Mouse (Mus musculus) large intestine, adult 2 months (tissue): Measurements from ENCODE around the gene Zan. TPM values are rescaled to one million over a fixed set of nuclear protein-coding genes. Genes with fewer than 3 reads are reported as not detected.

Experiments used
- DNase-seq: peaks from one replicate; pipeline ENCODE4 v3.0.0-alpha.2; 2012; ENCODE audit warnings: low read depth, low spot score
- WGBS: fragments of 180-500 bp; shearing (Covaris S2); methylation state at CpG from one replicate; pipeline ENCODE4 v1.1.7; 2018; 5-methylcytosine and 5-hydroxymethylcytosine counted together
- polyA plus RNA-seq: library from polyadenylated mRNA; depleted of rRNA; stranded (reverse); fragments of >200 nt; gene quantifications from 2 replicates; pipeline ENCODE4 v1.2.3, GENCODE M21; 2012

The Zan gene
- polyA plus RNA-seq, 1 experiment: 1.4 TPM

DNA sequence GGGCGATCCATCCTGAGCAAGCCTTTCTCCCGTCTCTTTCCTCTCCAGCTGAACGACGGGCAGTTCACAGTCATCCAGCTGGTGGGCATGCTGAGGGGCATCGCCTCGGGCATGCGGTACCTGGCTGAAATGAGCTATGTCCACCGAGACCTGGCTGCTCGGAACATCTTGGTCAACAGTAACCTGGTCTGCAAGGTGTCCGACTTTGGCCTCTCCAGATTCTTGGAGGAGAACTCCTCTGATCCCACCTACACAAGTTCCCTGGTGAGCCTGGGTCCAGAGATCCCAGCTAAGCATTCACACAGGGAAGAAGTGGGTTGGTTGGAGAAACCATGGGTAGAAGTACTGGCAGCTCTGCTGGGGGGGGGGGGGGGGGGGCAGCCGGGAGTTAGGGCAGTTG is 107.2 kb downstream of the Zan start:
- no peak for DNase-seq
- 96% methylated on average over 10 of the region's 11 CpGs for WGBS

GRCm38 (mm10) chr5:137358382-137358781 is 118.5 kb downstream of the Zan start:
- 35% methylated on average over 7 of the region's 7 CpGs for WGBS
- no peak for DNase-seq

DNA sequence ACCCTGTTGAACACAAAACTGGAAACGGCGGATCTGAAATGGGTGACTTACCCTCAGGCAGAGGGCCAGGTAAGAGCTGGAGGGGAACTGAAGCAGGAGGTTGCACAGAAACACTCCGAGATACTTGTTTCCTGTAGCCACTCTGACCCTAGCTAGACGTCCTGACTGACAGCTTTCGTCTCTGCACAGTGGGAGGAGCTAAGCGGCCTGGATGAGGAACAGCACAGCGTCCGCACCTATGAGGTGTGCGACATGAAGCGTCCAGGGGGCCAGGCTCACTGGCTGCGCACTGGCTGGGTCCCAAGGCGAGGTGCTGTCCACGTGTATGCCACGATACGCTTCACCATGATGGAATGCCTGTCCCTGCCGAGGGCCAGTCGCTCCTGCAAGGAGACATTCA is 122.8 kb downstream of the Zan start:
- no peak for DNase-seq
- WGBS: 62% methylated on average over 17 of the region's 17 CpGs

DNA sequence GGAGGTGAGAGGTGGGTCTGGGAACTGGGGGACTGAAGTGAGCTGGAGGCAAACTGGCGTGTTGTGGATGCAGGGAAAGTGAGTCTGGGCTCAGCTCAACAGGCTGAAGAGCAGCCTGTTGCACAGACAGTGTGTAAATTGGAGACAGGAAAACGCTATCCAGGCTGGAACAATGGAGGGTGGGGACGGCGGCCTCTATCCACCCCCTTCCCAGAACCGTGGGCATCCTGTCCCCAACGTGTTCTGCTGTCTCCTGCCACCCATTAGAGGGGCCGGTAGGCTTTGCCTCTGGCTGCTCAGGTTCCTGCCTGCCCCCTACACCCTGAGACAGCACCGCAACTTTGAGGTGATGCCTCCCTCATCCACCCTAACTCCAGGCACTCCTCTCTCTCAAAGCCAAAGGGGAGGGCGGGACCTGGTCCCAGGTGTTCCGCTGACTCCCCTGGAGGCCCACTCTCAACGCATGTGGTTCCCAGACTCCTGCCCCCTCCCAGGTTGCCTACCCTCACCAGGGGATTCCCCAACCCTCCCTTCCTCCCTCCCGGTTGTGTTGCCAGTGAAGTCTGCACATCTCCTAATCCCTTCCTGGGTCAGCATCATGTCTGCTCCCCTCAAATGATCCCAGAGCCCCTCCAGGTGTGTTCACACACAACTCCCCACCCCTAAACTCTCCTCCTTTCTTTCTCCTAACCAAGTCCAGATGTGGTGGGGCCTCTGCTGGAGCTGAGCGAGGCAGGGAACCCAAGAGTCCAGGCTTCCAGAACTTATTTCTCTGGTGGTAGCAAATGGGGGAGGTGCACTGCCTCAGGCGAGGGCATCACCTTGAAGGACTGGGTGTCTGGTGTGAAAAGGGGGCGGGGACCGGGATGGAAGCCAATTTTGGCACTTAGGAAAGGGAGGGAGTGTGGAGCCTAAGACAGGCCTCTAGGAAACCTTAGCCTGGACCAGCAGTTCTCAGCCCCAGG is 124.6 kb downstream of the Zan start:
- 12% methylated on average over 16 of the region's 16 CpGs for WGBS
- no peak for DNase-seq

GRCm38 (mm10) chr5:137351394-137351793 is 125.5 kb downstream of the Zan start:
- no peak for DNase-seq
- 19% methylated on average over 4 of the region's 4 CpGs for WGBS

- no peak for DNase-seq
- 6% methylated on average over 8 of the region's 8 CpGs for WGBS
Observed at GRCm38 (mm10) chr5:137351058-137351380, 125.8 kb downstream of the Zan start.

- no peak for DNase-seq
- WGBS: 1% methylated on average over 52 of the region's 55 CpGs
Observed at GRCm38 (mm10) chr5:137350205-137351057, 126.4 kb downstream of the Zan start.

GRCm38 (mm10) chr5:137349384-137350204 is 127.3 kb downstream of the Zan start, which contains the start of gene Ephb4:
Gene Ephb4 (plus strand): TSS chr5:137350109.
- peak; percentile 80 for DNase-seq
- 1% methylated on average over 32 of the region's 32 CpGs for WGBS

DNA sequence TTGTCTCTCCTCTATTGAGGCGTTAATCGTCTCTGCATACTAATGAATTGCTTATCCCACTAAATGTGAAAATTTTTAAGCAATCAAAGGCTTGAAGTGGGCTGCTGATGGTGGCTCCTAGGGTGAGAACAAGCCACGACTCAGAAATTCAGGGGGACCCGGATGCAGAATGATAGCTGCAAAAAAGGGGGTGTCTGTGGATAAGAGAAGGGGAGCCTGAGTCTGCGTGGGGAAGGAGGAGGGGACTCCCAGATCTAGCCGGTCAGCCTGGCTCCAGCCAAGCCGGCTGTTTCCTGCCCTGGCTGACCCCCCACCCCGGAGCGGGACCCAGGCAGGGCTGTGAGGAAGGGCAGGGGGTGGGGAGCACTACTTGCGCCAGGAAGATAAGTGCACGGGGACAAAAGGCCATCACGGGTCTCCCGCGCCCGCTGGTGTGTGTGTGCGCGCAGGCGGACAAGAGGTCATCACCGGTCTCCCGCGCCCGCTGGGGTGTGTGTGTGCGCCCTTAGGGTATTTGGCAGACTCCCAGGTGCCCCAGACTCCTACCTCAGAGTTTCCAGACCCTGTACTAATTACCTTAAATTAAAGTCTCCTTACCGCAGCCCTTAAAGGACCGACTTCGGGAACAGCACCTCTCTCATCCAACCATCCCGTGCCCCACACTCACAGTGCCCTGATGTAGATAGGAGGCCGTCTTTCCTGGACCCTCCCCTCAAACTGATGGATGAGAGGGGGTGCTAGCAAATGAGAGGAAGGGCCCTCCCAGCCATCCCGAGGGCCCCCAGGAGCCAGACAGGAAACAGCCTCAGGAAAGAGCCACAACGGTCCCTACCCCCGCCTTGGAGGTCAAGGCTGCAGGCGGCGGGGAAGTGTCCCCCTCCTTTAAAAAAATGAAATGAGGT is 128.1 kb downstream of the Zan start:
- no peak for DNase-seq
- WGBS: 7% methylated on average over 33 of the region's 33 CpGs

DNA sequence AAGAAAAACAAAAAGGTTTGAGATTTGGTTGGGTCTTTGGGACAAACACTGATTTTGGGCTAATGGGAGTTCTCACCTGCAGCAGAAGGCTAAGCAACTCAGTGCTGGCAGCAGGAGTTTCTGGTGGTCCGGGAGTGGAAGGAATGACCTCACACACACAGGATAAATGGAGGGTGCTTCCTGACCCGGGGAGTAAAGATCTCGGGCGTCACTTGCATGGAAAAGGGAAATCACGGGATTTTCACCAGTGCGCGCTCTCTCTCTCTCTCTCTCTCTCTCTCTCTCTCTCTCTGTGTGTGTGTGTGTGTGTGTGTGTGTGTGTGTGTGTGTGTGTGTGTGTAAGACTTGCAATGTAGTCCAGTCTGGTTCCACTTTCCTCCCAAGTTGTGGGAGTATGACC is 129.0 kb downstream of the Zan start:
- DNase-seq: no peak
- 25% methylated on average over 7 of the region's 7 CpGs for WGBS

- WGBS: 45% methylated on average over 4 of the region's 4 CpGs
- DNase-seq: no peak
Observed at GRCm38 (mm10) chr5:137346983-137347382, 129.9 kb downstream of the Zan start.

GRCm38 (mm10) chr5:137346388-137346787 is 130.5 kb downstream of the Zan start:
- 22% methylated on average over 1 of the region's 1 CpGs for WGBS
- DNase-seq: no peak

GRCm38 (mm10) chr5:137345821-137346220 is 131.0 kb downstream of the Zan start:
- 8% methylated on average over 9 of the region's 9 CpGs for WGBS
- peak; percentile 85 for DNase-seq

- no peak for DNase-seq
Observed at GRCm38 (mm10) chr5:137343869-137344268, 133.0 kb downstream of the Zan start.

DNA sequence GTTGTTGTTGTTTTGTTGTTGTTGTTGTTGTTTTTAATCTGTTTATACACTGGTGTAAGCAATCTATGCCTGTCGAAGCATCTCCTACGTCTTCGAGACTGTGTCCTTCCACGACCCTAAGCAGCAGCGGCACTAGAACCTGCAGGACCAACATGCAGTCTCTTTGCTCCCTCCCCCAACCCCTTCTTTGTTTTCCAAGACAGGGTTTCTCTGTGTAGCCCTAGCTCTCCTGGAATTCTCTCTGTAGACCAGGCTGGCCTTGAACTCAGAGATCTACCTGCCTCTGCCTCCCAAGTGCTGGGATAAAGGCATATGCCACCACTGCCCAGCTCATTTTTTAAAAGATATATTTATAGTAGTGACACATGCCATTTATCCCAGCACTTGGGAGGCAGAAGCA is 133.5 kb downstream of the Zan start:
- 97% methylated on average over 5 of the region's 5 CpGs for WGBS
- DNase-seq: no peak

GRCm38 (mm10) chr5:137342407-137343012 is 134.4 kb downstream of the Zan start:
- WGBS: 24% methylated on average over 7 of the region's 7 CpGs
- DNase-seq: no peak

- WGBS: 76% methylated on average over 6 of the region's 6 CpGs
- no peak for DNase-seq
Observed at GRCm38 (mm10) chr5:137340222-137340621, 136.6 kb downstream of the Zan start.

GRCm38 (mm10) chr5:137339290-137339979 is 137.4 kb downstream of the Zan start:
- WGBS: 26% methylated on average over 22 of the region's 22 CpGs
- no peak for DNase-seq
